Mouse (Mus musculus) lung, embryonic 15.5 days (tissue): ENCODE results near the gene Taf1c. TPM values are rescaled to one million over a fixed set of nuclear protein-coding genes. Genes with fewer than 3 reads are reported as not detected.

Experiments used
- ATAC-seq: fragments of 200-750 bp; cut with Nextera tagmentation; 2 replicates; pipeline ENCODE4 v1.8.0; 2017; ENCODE audit warnings: moderate number of reproducible peaks, borderline replicate concordance; ENCODE audit not compliant: low FRiP score, low TSS enrichment; ENCODE audit errors: extremely low read depth
- H3K27ac ChIP-seq: fragments of 300-500 bp; sonication (generic); 2 replicates; pipeline ENCODE4 v1.5.1; 2015; ENCODE audit warnings: moderate library complexity, mild to moderate bottlenecking, inconsistent platforms
- H3K27me3 ChIP-seq: fragments of 300-500 bp; sonication (generic); 2 replicates; pipeline ENCODE4 v1.6.1; 2015; ENCODE audit warnings: inconsistent platforms
- H3K36me3 ChIP-seq: fragments of 300-500 bp; sonication (generic); 2 replicates; pipeline ENCODE4 v1.6.1; 2015; ENCODE audit warnings: inconsistent platforms
- H3K4me1 ChIP-seq: fragments of 300-500 bp; sonication (generic); 2 replicates; pipeline ENCODE4 v1.6.1; 2015; ENCODE audit warnings: inconsistent platforms
- H3K4me2 ChIP-seq: fragments of 300-500 bp; sonication (generic); 2 replicates; pipeline ENCODE4 v1.6.1; 2015; ENCODE audit warnings: inconsistent platforms, mild to moderate bottlenecking, moderate library complexity
- H3K4me3 ChIP-seq: fragments of 300-500 bp; sonication (generic); 2 replicates; pipeline ENCODE4 v1.5.1; 2015; ENCODE audit warnings: mild to moderate bottlenecking, inconsistent platforms
- H3K9ac ChIP-seq: fragments of 300-500 bp; sonication (generic); 2 replicates; pipeline ENCODE4 v1.6.1; 2015; ENCODE audit warnings: inconsistent platforms
- H3K9me3 ChIP-seq: fragments of 300-500 bp; sonication (generic); 2 replicates; pipeline ENCODE4 v1.6.1; 2016; ENCODE audit warnings: inconsistent platforms
- WGBS: fragments of 180-500 bp; shearing (Covaris S2); methylation state at CpG from one replicate; pipeline ENCODE4 v1.1.7; 2015; 5-methylcytosine and 5-hydroxymethylcytosine counted together
- polyA plus RNA-seq: library from polyadenylated mRNA; unstranded; fragments of >200 nt; fragmentation: Nextera tagmentation; extraction: Ambion mirVana; gene quantifications from 2 replicates; pipeline ENCODE4 v1.2.1, GENCODE M21; 2015

Taf1c gene
- polyA plus RNA-seq, 1 experiment from 2014 or later = 10.6 TPM

DNA sequence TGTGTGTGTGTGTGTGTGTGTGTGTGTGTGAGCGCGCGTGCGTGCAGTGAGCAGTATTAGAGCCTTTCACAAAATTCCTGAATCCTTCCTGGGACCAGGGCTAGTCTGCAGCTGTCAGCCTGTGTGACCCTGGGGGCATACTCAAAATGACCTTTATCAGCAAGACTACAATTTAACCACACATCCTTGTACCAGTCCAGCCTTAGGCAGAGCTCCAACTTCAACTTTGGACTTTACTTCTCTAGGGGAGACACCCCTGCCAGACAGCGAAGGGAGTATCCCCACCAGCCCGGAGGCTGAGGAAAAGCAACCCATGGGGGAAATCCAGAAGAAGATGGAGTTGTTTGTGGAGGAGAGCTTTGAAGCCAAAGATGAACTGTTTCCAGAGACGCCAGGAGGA, 13.6 kb downstream of the Taf1c start:
- no peak for ATAC-seq
- H3K27me3 ChIP-seq = no peaks in the 10 kb centered on the region
- H3K4me2 ChIP-seq = no peak overlapping the region
- H3K9me3 ChIP-seq = no peaks in the 10 kb centered on the region
- 94% methylated on average over 7 of the region's 7 CpGs for WGBS
- H3K36me3 ChIP-seq = no peaks in the 10 kb centered on the region
- no peak overlapping the region for H3K9ac ChIP-seq
- no peak overlapping the region for H3K4me3 ChIP-seq
- H3K27ac ChIP-seq = no peak overlapping the region
- no peaks in the 10 kb centered on the region for H3K4me1 ChIP-seq

DNA sequence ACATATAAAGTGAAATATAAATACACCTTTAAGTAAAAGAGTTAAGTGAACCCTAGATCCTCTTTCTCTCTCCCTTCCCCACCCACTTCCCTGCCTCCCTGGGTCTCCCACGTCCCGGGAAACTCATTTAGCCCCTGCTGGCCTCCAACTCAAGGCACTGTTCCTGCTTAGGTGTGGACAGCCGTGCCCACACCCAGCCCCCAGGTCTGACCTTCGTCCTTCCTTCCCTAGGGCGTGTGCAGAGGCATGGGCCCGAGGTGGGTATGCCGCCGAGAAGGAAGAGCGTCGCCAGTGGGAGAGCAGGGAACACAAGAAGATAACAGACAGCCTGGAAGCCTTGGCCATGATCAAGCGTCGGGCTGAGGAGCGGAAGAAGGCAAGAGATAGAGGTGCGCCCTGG, 14.7 kb downstream of the Taf1c start:
- WGBS = 68% methylated on average over 14 of the region's 14 CpGs
- no peak overlapping the region for H3K4me3 ChIP-seq
- H3K27me3 ChIP-seq = no peaks in the 10 kb centered on the region
- no peak overlapping the region for H3K4me2 ChIP-seq
- no peaks in the 10 kb centered on the region for H3K36me3 ChIP-seq
- H3K9me3 ChIP-seq = no peaks in the 10 kb centered on the region
- no peaks in the 10 kb centered on the region for H3K4me1 ChIP-seq
- no peak overlapping the region for H3K9ac ChIP-seq
- ATAC-seq = no peak
- H3K27ac ChIP-seq = no peak overlapping the region

DNA sequence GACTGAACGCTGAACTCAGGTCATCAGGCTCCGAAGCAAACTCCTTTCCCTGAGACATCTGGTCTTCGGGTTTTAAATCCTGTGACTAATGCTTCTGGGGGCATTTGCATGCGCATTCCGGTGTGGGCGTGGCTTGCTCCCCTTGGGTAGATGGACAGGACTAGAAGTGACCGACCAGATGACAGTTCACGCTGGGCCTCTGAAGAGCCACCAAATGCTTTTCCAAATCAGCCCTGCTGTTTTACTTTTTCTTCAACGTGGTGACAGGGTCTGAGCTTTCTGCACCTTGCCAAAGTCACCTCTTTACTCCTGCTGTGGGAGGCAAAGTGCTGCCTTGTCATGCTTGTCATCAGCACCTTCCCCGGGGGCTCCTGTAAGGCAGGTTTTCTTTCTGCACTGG, 16.2 kb downstream of the Taf1c start:
- Histone ChIP-seq H3K4me2 (no peak overlapping the region), H3K4me1 (no peaks in the 10 kb centered on the region), H3K36me3 (no peaks in the 10 kb centered on the region), H3K27ac (no peak overlapping the region), H3K27me3 (no peaks in the 10 kb centered on the region), H3K9me3 (no peaks in the 10 kb centered on the region), H3K4me3 (no peak overlapping the region), H3K9ac (no peak overlapping the region)
- 16% methylated on average over 10 of the region's 10 CpGs for WGBS
- ATAC-seq = no peak

DNA sequence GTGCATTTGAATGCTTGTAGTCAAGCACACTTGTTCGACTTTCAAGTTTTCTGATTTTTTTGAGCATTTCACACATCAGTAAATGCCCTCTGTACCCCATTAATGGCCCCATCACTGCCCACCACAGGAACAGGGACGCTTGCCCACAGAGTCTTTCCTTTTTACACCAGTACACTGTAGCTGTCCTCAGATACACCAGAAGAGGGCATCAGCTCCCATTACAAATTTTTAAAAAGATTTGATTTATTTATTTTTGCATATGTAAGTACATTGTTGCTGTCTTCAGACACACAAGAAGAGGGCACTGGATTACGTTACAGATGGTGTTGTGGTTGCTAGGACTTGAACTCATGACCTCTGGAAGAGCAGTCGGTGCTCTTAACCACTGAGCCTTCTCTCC, 16.7 kb downstream of the Taf1c start:
- H3K4me1 ChIP-seq = no peaks in the 10 kb centered on the region
- H3K27ac ChIP-seq = no peak overlapping the region
- no peak overlapping the region for H3K9ac ChIP-seq
- 56% methylated on average over 4 of the region's 4 CpGs for WGBS
- H3K9me3 ChIP-seq = no peaks in the 10 kb centered on the region
- no peak for ATAC-seq
- no peaks in the 10 kb centered on the region for H3K36me3 ChIP-seq
- H3K27me3 ChIP-seq = no peaks in the 10 kb centered on the region
- no peak overlapping the region for H3K4me3 ChIP-seq
- no peak overlapping the region for H3K4me2 ChIP-seq

DNA sequence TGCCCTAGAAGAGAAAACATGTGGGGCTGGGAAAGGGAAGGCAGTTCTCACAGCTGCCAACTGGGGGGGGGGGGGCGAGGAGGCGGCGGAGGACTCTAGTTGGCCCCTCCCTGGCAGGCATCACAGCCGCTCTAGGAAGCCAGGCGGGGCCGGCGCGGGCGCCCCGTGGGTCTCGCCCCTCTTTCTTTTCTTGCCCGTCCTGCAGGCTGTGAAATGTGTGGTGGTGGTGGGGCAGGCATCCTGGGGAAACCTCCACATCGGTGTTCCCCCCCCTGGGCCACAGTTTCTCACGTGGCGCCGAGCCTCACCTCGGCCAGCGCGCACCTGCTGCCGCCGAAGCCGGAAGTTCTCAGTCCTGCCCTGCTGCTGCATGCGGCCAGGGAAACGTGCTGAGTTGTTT, 19.1 kb downstream of the Taf1c start:
- ATAC-seq = peak; percentile 46; the same call in 1 of the 2 replicates
- Histone ChIP-seq H3K9ac (peak overlapping the region; percentile 19), H3K9me3 (no peaks in the 10 kb centered on the region), H3K27ac (no peak overlapping the region), H3K36me3 (no peaks in the 10 kb centered on the region), H3K4me1 (no peaks in the 10 kb centered on the region), H3K4me2 (peak overlapping the region; percentile 58), H3K27me3 (no peaks in the 10 kb centered on the region), H3K4me3 (peak overlapping the region; percentile 30)
- 23% methylated on average over 17 of the region's 24 CpGs for WGBS

DNA sequence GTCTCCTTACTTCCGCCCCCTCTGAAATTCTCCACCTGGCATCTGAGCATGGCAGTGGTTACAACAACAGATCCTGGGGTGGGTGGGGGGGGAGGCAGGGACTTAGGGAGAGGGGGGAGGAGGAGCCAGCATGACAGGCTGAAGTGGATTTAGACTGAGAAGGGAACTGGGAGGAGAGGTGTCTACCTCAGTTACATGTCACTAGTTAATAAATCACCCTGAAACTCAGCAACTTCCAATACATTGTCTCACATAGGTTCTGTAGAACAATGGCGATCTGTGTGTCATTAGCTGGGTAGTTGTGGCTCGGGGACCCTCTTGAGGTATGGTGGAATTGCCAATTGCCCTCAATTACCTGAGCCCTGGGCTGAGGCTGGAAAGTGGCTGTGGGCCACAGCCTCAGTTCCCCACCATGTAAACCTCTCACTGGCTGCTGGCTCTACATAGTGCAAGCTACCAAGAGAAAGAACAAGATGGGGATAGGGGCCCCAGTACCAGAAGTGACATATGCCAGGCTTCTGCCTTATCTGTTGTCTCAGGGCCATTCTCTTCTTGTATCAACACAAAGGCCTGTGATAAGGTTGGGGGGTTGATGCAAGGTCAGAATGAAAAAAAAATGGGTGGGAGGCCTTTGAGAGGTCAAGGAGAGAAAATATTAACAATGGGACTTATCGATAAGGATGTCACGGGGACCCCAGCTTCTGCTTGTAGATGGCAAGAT, 24.4 kb downstream of the Taf1c start:
- WGBS = 51% methylated on average over 5 of the region's 5 CpGs
- Histone ChIP-seq H3K4me3 (no peak overlapping the region), H3K9me3 (no peaks in the 10 kb centered on the region), H3K27ac (no peak overlapping the region), H3K4me1 (no peaks in the 10 kb centered on the region), H3K36me3 (no peaks in the 10 kb centered on the region), H3K27me3 (peaks cover 23% of the 10 kb centered on the region), H3K4me2 (no peak overlapping the region), H3K9ac (no peak overlapping the region)
- no peak for ATAC-seq

DNA sequence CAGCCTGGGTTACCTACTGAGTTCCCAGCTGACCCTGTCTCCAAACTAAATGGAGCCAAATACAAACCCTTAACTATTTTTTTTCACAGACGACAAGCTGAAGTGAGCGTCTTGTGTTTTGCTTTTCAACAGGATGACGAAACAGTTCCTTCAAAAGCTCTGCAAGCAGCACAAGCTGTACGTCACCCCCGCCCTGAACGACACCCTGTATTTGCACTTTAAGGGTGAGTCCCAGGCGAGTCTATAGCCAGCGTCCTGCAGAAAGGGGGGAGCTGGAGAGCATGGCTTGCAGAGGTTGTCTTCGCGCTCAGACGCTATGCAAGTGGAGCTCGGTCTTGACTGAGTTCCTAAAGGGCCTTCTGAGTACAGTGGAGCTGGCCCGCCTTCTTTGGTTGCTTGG, 25.9 kb downstream of the Taf1c start:
- H3K4me2 ChIP-seq = no peak overlapping the region
- H3K4me3 ChIP-seq = no peak overlapping the region
- H3K36me3 ChIP-seq = no peaks in the 10 kb centered on the region
- peaks cover 23% of the 10 kb centered on the region for H3K27me3 ChIP-seq
- H3K27ac ChIP-seq = no peak overlapping the region
- ATAC-seq = no peak
- WGBS = 30% methylated on average over 13 of the region's 13 CpGs
- H3K4me1 ChIP-seq = peaks cover 5% of the 10 kb centered on the region; the same call in 1 of the 2 replicates
- H3K9me3 ChIP-seq = no peaks in the 10 kb centered on the region
- H3K9ac ChIP-seq = no peak overlapping the region

DNA sequence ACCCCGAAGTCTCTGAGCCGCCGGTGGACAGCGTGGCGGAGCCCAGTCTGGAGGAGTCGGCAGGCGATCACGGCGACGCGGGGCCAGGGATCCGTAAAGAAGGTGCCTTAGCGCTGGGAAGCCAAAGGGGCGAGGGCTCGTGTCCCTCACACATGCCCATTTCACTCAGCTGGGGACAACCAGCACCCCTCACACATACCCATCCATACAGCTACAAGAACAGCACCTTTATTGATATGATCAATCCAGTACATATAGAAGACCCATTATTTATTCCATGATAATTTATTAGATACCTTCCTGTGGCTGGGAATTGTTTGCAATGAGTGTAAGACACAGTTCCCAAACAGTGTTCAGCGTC, 29.7 kb downstream of the Taf1c start:
- no peaks in the 10 kb centered on the region for H3K36me3 ChIP-seq
- 2% methylated on average over 16 of the region's 16 CpGs for WGBS
- peak overlapping the region; percentile 66 for H3K4me3 ChIP-seq
- H3K4me2 ChIP-seq = peak overlapping the region; percentile 95
- peaks cover 7% of the 10 kb centered on the region; the same call in 1 of the 2 replicates for H3K4me1 ChIP-seq
- H3K27me3 ChIP-seq = peaks cover 23% of the 10 kb centered on the region
- H3K9me3 ChIP-seq = no peaks in the 10 kb centered on the region
- no peak overlapping the region for H3K27ac ChIP-seq
- peak overlapping the region; percentile 50 for H3K9ac ChIP-seq
- peak; percentile 48; the same call in 1 of the 2 replicates for ATAC-seq

DNA sequence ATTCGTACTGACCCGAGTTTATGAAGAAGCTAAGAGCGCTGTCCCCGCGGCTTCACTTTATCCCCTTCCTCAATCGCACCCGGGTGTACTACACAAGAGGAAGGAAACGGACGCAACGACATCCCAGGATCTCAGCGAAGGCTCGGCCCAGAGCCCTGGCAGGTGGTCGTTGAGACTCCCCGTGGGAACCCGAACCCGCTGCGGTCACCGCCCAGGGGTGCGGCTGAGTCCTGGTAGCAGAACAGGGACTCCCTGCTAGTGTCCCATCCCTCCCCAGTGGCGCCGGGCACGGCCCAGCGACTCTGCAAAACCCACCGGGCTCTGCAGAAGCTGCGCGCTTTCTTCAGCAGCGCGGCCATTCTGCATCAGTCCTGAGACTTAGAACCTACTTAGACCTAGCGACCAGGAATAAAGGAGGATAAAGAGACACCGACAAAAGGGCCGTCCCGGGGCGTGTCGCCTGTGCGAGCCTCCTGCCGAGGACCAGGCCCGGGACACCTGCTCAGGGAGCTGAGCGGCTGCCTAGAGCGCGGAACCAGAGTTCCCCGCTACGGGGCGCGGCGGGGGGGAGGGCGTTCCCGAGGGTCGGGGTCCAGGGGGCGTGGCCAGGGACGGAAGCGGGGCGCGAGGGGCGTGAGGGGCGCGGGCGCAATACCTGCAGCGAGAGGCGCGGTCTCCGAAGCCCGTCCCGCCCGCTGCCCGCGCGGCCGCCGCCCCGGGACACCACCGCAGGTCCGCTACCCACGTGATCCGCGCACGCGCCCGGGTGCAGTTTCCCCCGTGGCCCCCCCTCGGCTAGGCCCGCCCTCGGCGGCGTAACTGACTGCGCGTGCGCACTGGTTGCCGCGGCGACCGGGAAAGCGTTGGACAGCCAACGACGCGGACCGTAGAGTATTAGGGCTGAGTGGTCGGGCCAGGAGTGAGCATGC, 30.3 kb downstream of the Taf1c start, which contains the start of the genes Hsdl1 and Dnaaf1:
Gene Hsdl1 (minus strand): TSS at position 747 of the 929 bp plus-strand sequence.
Gene Dnaaf1 (plus strand): TSS at position 799 of the 929 bp plus-strand sequence.
- peak; percentile 87 for ATAC-seq

DNA sequence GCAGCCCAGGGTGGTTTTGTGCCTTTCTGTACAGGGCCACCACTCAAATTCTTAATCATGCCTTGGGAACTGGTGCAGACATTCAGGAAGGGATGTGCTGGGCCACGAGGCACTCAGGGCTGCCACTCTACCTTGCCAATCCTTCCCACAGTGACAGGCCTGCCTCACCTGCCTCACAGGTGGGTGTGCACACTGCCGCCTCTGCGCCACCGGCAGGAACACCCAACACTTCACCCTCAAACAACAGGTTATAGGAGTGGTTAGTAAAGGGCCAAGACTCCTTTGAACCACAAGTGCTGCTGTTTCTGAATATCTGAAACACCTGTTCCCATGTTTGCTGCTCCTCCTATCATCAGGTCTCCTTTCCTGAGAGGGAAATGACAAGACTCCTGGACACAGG, 32.6 kb downstream of the Taf1c start:
- Histone ChIP-seq H3K4me3 (no peak overlapping the region), H3K9me3 (no peaks in the 10 kb centered on the region), H3K27me3 (peaks cover 16% of the 10 kb centered on the region), H3K9ac (no peak overlapping the region), H3K4me2 (no peak overlapping the region), H3K27ac (no peak overlapping the region), H3K4me1 (peaks cover 7% of the 10 kb centered on the region; the same call in 1 of the 2 replicates), H3K36me3 (no peaks in the 10 kb centered on the region)
- no peak for ATAC-seq
- WGBS = 61% methylated on average over 4 of the region's 4 CpGs

More for the DNA sequence above, 30.3 kb downstream of the Taf1c start, which contains the start of the genes Hsdl1 and Dnaaf1:
- peak within 1 kb of the TSS; percentile 66 for H3K4me3 ChIP-seq
- H3K36me3 ChIP-seq = no peaks in the 10 kb centered on the region
- peak within 1 kb of the TSS; percentile 95 for H3K4me2 ChIP-seq
- peak within 1 kb of the TSS; percentile 50 for H3K9ac ChIP-seq
- H3K27me3 ChIP-seq = peaks cover 23% of the 10 kb centered on the region
- WGBS = 1% methylated on average over 77 of the region's 97 CpGs
- H3K27ac ChIP-seq = peak within 1 kb of the TSS; percentile 6; the same call in 1 of the 2 replicates
- H3K9me3 ChIP-seq = no peaks in the 10 kb centered on the region
- H3K4me1 ChIP-seq = peaks cover 7% of the 10 kb centered on the region; the same call in 1 of the 2 replicates

DNA sequence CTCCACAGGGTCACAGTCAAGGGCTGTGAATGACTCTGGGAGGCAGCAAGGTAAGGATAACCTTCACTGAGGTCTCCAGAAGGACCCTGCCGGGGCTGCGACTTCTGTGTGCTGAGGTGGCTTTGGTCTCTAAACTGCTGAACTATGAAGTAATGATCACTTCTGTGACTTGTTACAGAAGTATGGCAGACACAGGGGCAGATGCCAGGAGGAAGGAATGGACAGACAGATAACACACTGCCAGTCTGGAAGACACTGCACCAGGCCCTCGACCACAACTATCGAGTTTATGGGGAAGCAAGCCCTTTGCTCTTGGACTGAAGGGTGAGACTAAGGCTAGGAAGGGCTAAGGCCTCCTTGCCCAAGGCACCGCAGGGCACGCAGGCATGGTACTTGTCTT, 33.9 kb downstream of the Taf1c start:
- H3K27me3 ChIP-seq = peaks cover 4% of the 10 kb centered on the region
- ATAC-seq = no peak
- no peak overlapping the region for H3K4me3 ChIP-seq
- H3K9ac ChIP-seq = no peak overlapping the region
- no peak overlapping the region for H3K4me2 ChIP-seq
- 81% methylated on average over 6 of the region's 6 CpGs for WGBS
- peaks cover 1% of the 10 kb centered on the region; the same call in 1 of the 2 replicates for H3K36me3 ChIP-seq
- no peak overlapping the region for H3K27ac ChIP-seq
- H3K4me1 ChIP-seq = peaks cover 7% of the 10 kb centered on the region; the same call in 1 of the 2 replicates
- no peaks in the 10 kb centered on the region for H3K9me3 ChIP-seq
